23 mouse cellular contexts compared by ENCODE assay signal in genomic region chr11:9420205-9420604, GRCm38 (mm10).
DNase-seq lines count a peak whose midpoint lies in the region; ATAC-seq and TF ChIP-seq lines count a peak whose summit lies in the region.
"Had no signal": no experiment of that assay in that cellular context is flagged by ENCODE, and none has a peak within 500 bp of the region (broad histone marks: within the 10 kb centered on the region; RNA-seq: fewer than 3 reads in every experiment).

No protein-coding gene starts in this region.

- no peak for TF ChIP-seq CTCF in stomach, postnatal 0 days (IDR thresholded peaks at IDR 0.05; ENCODE audit: low read depth)

- no peaks in the 10 kb centered on the region for H3K27me3 ChIP-seq in embryonic facial prominence, embryonic 14.5 days (replicated peaks; ENCODE audit: control insufficient read depth, insufficient read depth, low read length)
- H3K27me3 ChIP-seq in embryonic facial prominence, embryonic 10.5 days (replicated peaks; ENCODE audit: low read depth, poor library complexity, severe bottlenecking) = no peaks in the 10 kb centered on the region
- no peaks in the 10 kb centered on the region for H3K27me3 ChIP-seq in limb, embryonic 14.5 days (ENCODE audit: control insufficient read depth, insufficient read depth, low read length)
- H3K27me3 ChIP-seq in limb, embryonic 10.5 days (ENCODE audit: low read depth, poor library complexity, severe bottlenecking) = no peaks in the 10 kb centered on the region
- H3K27me3 ChIP-seq in stomach, embryonic 16.5 days (ENCODE audit: control insufficient read depth, insufficient read depth, low read length) = no peaks in the 10 kb centered on the region
- H3K27me3 ChIP-seq in stomach, postnatal 0 days (ENCODE audit: control insufficient read depth, insufficient read depth, low read length) = no peaks in the 10 kb centered on the region
- H3K27me3 ChIP-seq: CH12.LX, Patski had no signal

- no peak for ATAC-seq in embryonic facial prominence, embryonic 14.5 days (ENCODE audit: low read depth)
- no peak for ATAC-seq in limb, embryonic 14.5 days (ENCODE audit: low FRiP score, low read depth)
- peak; percentile 72; the same call in 1 of the 2 replicates for ATAC-seq in stomach, embryonic 16.5 days (ENCODE audit: insufficient read depth, low FRiP score)
- ATAC-seq in stomach, postnatal 0 days (ENCODE audit: low FRiP score, low TSS enrichment) = no peak
- ATAC-seq in monocyte, adult 5-6 weeks (replicated peaks; ENCODE audit: insufficient number of reproducible peaks, low FRiP score, low TSS enrichment, poor library complexity, severe bottlenecking) = no peak
- ATAC-seq: activated CD4-positive, CD25-positive, alpha-beta regulatory T cell, adult 4 months; CD4-positive, CD25-positive, alpha-beta regulatory T cell, adult 4 months; Patski had no signal

- no peaks in the 10 kb centered on the region for H3K36me3 ChIP-seq in embryonic facial prominence, embryonic 14.5 days (ENCODE audit: control insufficient read depth, insufficient read depth, low read length)
- H3K36me3 ChIP-seq in embryonic facial prominence, embryonic 10.5 days (replicated peaks) = no peaks in the 10 kb centered on the region
- H3K36me3 ChIP-seq in limb, embryonic 14.5 days (ENCODE audit: control insufficient read depth, insufficient read depth, low read length) = no peaks in the 10 kb centered on the region
- H3K36me3 ChIP-seq in limb, embryonic 10.5 days = no peaks in the 10 kb centered on the region
- no peaks in the 10 kb centered on the region for H3K36me3 ChIP-seq in stomach, embryonic 16.5 days (ENCODE audit: control insufficient read depth, insufficient read depth, low read length)
- no peaks in the 10 kb centered on the region for H3K36me3 ChIP-seq in stomach, postnatal 0 days (ENCODE audit: control insufficient read depth, insufficient read depth, low read length)
- H3K36me3 ChIP-seq: G1E had no signal

- 48% methylated on average over 2 of the region's 2 CpGs for WGBS in embryonic facial prominence, embryonic 14.5 days
- 66% methylated on average over 2 of the region's 2 CpGs for WGBS in embryonic facial prominence, embryonic 10.5 days
- WGBS in limb, embryonic 14.5 days = 36% methylated on average over 2 of the region's 2 CpGs
- 53% methylated on average over 2 of the region's 2 CpGs for WGBS in limb, embryonic 10.5 days
- 19% methylated on average over 2 of the region's 2 CpGs for WGBS in stomach, embryonic 16.5 days
- 28% methylated on average over 2 of the region's 2 CpGs for WGBS in stomach, postnatal 0 days

- H3K4me3 ChIP-seq in embryonic facial prominence, embryonic 14.5 days (ENCODE audit: low read depth, low read length) = no peak overlapping the region
- H3K4me3 ChIP-seq in embryonic facial prominence, embryonic 10.5 days = no peak overlapping the region
- H3K4me3 ChIP-seq in limb, embryonic 14.5 days (replicated peaks; ENCODE audit: low read length) = no peak overlapping the region
- H3K4me3 ChIP-seq in limb, embryonic 10.5 days = no peak overlapping the region
- no peak overlapping the region for H3K4me3 ChIP-seq in stomach, embryonic 16.5 days (replicated peaks; ENCODE audit: low read length)
- no peak overlapping the region for H3K4me3 ChIP-seq in stomach, postnatal 0 days (ENCODE audit: low read depth, low read length)

- H3K27ac ChIP-seq in embryonic facial prominence, embryonic 14.5 days (replicated peaks; ENCODE audit: low read depth, low read length) = no peak overlapping the region
- no peak overlapping the region for H3K27ac ChIP-seq in embryonic facial prominence, embryonic 10.5 days (replicated peaks)
- no peak overlapping the region for H3K27ac ChIP-seq in limb, embryonic 14.5 days (replicated peaks; ENCODE audit: low read depth, low read length)
- no peak overlapping the region for H3K27ac ChIP-seq in limb, embryonic 10.5 days
- no peak overlapping the region for H3K27ac ChIP-seq in stomach, embryonic 16.5 days (ENCODE audit: low read length)
- H3K27ac ChIP-seq in stomach, postnatal 0 days (replicated peaks) = no peak overlapping the region

- TF ChIP-seq POLR2A in limb, embryonic 14.5 days (IDR thresholded peaks at IDR 0.05; ENCODE audit: borderline replicate concordance, extremely low read depth, insufficient read depth, insufficient read length) = no peak

- no peaks in the 10 kb centered on the region for H3K4me1 ChIP-seq in embryonic facial prominence, embryonic 14.5 days (ENCODE audit: control insufficient read depth, insufficient read depth, low read length)
- H3K4me1 ChIP-seq in embryonic facial prominence, embryonic 10.5 days = no peaks in the 10 kb centered on the region
- H3K4me1 ChIP-seq in limb, embryonic 14.5 days (ENCODE audit: control insufficient read depth, insufficient read depth, low read length) = no peaks in the 10 kb centered on the region
- H3K4me1 ChIP-seq in limb, embryonic 10.5 days = no peaks in the 10 kb centered on the region
- no peaks in the 10 kb centered on the region for H3K4me1 ChIP-seq in stomach, embryonic 16.5 days (ENCODE audit: control insufficient read depth, insufficient read depth, low read length)
- H3K4me1 ChIP-seq in stomach, postnatal 0 days (replicated peaks; ENCODE audit: control insufficient read depth, insufficient read depth) = no peaks in the 10 kb centered on the region

- H3K4me2 ChIP-seq in embryonic facial prominence, embryonic 14.5 days (ENCODE audit: low read depth, low read length) = no peak overlapping the region
- H3K4me2 ChIP-seq in limb, embryonic 14.5 days (replicated peaks; ENCODE audit: low read depth, low read length, severe bottlenecking) = no peak overlapping the region
- no peak overlapping the region for H3K4me2 ChIP-seq in stomach, embryonic 16.5 days (ENCODE audit: low read depth, low read length)
- H3K4me2 ChIP-seq in stomach, postnatal 0 days (replicated peaks; ENCODE audit: low read depth) = no peak overlapping the region

- H3K9me3 ChIP-seq in embryonic facial prominence, embryonic 14.5 days (ENCODE audit: control insufficient read depth, low read length) = no peaks in the 10 kb centered on the region
- H3K9me3 ChIP-seq in embryonic facial prominence, embryonic 10.5 days = no peaks in the 10 kb centered on the region
- H3K9me3 ChIP-seq in limb, embryonic 14.5 days (ENCODE audit: control insufficient read depth, low read length) = no peaks in the 10 kb centered on the region
- no peaks in the 10 kb centered on the region for H3K9me3 ChIP-seq in limb, embryonic 10.5 days (replicated peaks)
- no peaks in the 10 kb centered on the region for H3K9me3 ChIP-seq in stomach, embryonic 16.5 days (replicated peaks; ENCODE audit: control insufficient read depth, low read length)
- H3K9me3 ChIP-seq in stomach, postnatal 0 days (ENCODE audit: control insufficient read depth, low read length) = no peaks in the 10 kb centered on the region
- H3K9me3 ChIP-seq: G1E had no signal

- TF ChIP-seq EP300 in stomach, postnatal 0 days (optimal IDR thresholded peaks at IDR 0.05) = no peak

- DNase-seq in embryonic facial prominence, embryonic 14.5 days (ENCODE audit: low spot score) = peak; percentile 62
- DNase-seq in embryonic facial prominence, embryonic 10.5 days (ENCODE audit: low spot score) = no peak
- peak; percentile 11 for DNase-seq in limb, embryonic 14.5 days (ENCODE audit: low spot score)
- DNase-seq in limb, embryonic 10.5 days (ENCODE audit: low spot score) = no peak
- no peak for DNase-seq in stomach, postnatal 0 days (ENCODE audit: low spot score)
- peak; percentile 25 for DNase-seq in brain, adult 2 months (ENCODE audit: low read depth, low spot score)
- DNase-seq: adrenal gland, adult 2 months; adrenal gland, adult 8-10 months; adrenal gland, postnatal 10 days; adrenal gland, postnatal 14 days; adrenal gland, postnatal 25 days; adrenal gland, postnatal 36 days; B cell, adult 2 months; cerebellum, adult 11 months; cerebellum, adult 11-12 months; cerebellum, adult 18-20 months had no signal

- no peak overlapping the region for H3K9ac ChIP-seq in embryonic facial prominence, embryonic 14.5 days (ENCODE audit: low read depth, low read length)
- H3K9ac ChIP-seq in limb, embryonic 14.5 days (ENCODE audit: low read depth, low read length, severe bottlenecking) = no peak overlapping the region
- no peak overlapping the region for H3K9ac ChIP-seq in stomach, embryonic 16.5 days (ENCODE audit: low read length)
- H3K9ac ChIP-seq in stomach, postnatal 0 days (ENCODE audit: low read length) = no peak overlapping the region

Comparison
In these comparisons a context has a peak if more than half of its experiments do, and no peak if none do; other contexts are left out.
1. DNase-seq: peak in embryonic facial prominence, embryonic 14.5 days (single experiment), limb, embryonic 14.5 days (single experiment) and brain, adult 2 months (single experiment); none in embryonic facial prominence, embryonic 10.5 days (single experiment), limb, embryonic 10.5 days (single experiment) and stomach, postnatal 0 days (single experiment).